Mouse (Mus musculus) cerebellum, adult 11-12 months (tissue): ENCODE results near the gene Rab37.

Experiments used
- DNase-seq: peaks from one replicate; pipeline ENCODE4 v3.0.0; 2022

Rab37 gene

GRCm38 (mm10) chr11:115169430-115169829 is 78.2 kb downstream of the Rab37 start:
- DNase-seq: no peak

DNA sequence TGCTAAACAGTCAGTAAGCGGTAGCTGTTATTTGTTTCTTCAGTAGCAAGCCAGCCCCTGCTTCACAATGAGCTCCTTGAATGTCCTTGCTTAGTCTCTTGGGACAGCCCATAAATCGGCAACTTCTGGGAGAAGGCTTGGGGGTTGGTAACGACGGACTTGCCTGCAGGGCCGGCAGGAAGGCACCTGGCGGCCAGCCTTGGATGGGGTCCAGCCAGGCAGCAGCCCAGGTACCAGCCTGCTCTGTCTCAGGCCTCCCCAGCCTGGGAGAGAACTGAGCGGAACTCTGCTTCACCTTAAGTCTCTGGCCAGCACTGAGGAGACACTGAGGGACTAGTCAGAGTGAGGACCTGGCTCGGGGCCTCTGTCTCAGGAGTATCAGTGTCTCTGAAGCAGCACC is 79.9 kb downstream of the Rab37 start:
- peak; percentile 76 for DNase-seq

DNA sequence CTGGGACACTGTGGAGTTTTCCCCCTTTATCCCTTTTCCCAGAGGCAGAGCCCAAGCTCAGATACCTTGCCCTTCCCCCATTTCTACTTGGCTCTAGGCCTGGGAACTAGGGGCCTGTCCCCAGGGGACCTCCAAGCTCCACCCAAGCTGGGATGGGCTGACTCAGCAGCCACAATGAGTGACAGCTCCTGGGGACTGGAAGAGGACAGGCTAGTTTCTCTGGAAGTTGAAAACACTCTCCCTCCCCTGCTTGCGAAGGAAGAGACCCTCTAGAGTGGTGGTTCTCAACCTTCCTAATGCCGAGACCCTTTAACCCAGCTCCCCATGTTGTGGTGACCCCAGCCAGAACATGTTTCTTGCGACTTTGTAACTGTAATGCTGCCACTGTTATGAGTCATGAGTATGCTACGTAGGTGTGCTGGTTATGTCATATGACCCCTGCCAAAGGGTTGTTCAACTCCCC is 81.6 kb downstream of the Rab37 start:
- DNase-seq: no peak

DNA sequence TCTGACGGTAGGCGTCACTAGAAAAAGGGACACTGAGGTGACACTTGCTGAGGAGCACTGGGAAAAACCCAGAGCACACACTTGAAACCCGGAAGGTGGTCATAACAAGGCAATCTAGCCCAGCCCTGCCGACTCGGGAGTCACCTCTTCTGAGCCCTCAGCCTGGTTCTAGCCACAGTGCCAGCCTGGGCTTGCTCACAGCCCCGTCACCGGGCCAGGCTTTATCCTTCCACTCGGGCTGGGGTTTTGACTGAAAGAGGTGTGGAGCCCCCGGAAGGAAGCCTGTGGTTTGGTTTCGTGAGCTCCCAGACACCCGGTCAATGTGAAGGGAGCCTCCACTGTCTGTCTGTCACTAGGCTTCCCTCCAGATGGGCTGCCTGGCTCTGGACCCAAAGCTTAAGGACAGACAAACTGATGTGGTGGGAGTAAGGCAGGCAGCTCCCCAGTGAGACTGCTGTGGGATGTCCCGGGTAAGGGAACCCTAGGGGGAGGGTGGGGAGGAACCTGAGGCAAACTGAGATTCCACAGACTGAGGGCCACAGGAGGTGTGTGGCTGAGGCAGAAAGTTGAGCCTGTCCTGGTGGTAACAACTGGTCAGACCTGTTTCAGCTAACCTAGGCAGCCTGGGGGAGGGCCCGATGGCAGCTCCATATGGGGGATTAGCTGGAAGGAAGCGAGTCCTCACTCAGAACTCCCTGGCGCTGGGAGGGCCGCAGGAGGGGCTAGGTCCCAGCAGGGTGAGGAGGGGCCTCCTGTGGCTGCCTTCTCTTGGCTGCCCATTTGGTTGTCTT is 82.5 kb downstream of the Rab37 start:
- no peak for DNase-seq

GRCm38 (mm10) chr11:115176399-115177190 is 85.4 kb downstream of the Rab37 start:
- no peak for DNase-seq

GRCm38 (mm10) chr11:115177559-115178195 is 86.4 kb downstream of the Rab37 start:
- no peak for DNase-seq

DNA sequence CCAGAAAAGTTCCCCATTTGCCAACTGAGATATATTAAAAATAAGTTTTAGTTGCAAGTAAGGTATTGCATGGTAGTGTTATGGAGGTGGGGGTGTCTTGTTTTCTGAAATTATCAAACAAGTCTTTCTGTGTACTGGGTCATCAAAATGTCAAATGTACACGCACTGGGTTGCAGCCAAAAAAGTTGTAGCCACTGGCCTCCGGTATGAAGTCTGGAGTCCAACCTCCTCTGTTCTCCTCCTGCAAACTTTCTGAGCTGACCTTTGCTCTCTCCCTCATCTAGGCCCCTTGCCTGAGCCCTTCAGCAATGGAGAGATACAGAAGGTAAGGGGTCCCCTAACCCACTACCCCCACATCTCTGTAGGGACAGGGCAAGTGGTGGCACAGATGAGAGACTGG is 87.5 kb downstream of the Rab37 start:
- DNase-seq: no peak

GRCm38 (mm10) chr11:115179191-115179590 is 88.0 kb downstream of the Rab37 start:
- DNase-seq: no peak

GRCm38 (mm10) chr11:115179881-115180280 is 88.7 kb downstream of the Rab37 start:
- no peak for DNase-seq

DNA sequence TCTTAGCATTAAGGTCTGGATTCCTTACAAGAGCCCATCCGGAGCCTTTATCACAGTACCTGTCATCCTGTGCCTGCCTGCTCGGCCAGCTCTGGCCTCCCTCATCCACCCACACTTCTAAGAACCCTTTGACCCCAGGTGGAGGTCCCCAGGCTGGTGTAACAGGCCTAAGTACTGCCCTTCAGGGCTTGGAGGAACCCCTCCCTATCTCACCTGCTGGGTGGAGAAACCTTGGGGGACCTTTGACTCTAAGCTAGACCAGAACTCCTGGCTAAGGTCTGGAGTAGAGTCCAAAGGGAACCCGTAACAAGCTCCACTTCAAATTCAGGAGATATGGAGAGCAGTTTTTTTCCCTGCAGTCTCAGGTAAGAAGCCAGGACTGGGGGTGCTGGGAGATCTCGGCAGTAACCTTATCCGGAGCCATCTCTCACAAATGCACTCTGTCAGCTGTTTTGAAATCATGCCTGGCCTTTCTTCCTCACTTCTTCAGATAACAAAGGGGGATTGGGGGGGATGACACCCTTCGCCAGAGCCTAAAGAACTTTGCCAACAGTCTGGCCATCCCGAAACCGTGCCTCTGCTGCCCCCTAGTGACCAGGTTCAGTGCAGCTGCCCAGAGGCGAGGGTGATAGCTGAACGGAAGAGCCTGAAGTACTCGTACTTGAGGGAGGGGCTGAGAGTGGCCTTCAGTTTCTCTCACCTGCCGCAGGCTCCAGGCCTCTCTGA is 90.8 kb downstream of the Rab37 start:
- DNase-seq: peak; percentile 76

DNA sequence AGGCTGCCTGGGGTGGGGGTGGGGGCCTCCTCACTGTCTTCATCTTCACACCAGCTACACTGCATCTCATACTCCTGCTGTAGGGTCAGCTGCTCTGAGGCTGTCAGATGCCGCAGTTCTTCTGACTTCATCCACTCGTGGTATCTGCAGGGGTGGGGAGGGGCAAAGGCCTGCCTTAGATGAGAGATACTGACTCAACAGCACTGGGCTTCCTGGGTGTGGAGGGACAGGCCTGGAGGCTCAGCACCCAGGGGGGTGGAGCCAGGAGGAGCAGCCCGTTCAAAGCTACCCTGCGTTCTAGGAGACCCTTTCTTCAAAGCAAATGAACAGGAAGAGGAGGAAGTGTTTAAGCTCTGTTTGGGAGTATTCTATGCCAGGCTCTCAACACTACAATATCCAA is 93.7 kb downstream of the Rab37 start:
- DNase-seq: no peak

DNA sequence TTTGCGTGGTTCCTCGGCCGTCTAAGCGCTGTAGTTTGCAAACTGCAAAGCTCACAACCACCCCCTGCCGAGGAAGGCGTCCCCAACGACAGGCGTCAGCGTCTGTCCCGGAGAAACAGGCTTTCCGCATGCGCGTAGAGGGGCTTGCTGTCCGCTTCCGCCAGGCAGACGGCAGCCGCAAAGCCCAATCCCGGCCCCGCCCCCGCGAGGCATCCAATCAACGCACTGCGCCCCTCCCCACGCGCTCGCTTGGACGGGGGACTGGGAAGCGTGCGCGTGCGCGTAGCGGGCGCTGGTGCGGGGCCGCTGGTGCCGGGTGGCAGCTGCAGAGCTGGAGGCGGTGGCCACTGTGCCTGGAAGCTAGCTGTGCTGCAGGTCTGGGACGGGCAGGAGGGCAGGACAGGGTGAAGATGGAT is 96.0 kb downstream of the Rab37 start, which contains the start of gene Tmem104:
Gene Tmem104 (plus strand): TSS at position 264 of the 416 bp plus-strand sequence.
- DNase-seq: peak; percentile 99

DNA sequence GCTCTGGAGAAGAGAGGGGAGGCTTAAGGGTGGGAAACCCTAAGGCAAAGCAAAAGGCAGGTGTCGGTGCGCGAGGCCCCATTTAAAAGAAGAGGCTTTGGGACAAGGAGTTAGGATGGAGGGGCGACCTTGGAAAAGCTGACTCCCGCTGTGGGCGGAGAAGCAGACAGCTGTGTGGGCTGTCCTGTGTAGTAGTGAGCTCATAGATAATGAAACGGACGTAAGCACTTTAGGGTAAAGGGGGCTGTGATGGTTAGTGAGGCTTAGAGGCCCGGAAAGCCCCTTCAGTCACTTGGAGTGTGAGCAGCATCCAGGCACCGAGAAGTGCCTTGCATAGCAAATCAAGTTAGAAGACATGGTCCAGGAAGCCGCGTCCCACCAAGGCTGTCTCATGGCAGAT is 96.5 kb downstream of the Rab37 start, which contains the start of gene Nat9:
Gene Nat9 (minus strand): TSS at position 167 of the 400 bp plus-strand sequence.
- no peak for DNase-seq

GRCm38 (mm10) chr11:115188539-115189231 is 97.5 kb downstream of the Rab37 start:
- DNase-seq: no peak

DNA sequence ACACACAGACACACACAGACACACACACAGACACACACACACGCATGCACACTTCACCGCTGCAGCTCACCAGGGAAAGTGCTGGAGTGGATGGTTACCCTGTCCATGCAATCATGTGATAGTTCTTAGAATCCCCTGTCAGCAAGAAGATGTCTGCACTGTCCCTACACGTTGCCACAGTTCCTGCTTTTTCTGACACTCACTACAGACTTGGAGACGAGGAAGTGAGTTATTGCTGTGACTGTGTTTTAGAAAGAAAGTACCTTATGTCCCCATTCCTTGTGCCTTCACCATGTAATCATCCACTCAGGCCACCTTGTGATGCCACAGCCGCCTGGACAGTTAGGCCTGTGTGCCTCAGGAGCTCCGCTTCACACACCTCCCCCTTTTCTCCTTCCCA is 98.1 kb downstream of the Rab37 start:
- no peak for DNase-seq

DNA sequence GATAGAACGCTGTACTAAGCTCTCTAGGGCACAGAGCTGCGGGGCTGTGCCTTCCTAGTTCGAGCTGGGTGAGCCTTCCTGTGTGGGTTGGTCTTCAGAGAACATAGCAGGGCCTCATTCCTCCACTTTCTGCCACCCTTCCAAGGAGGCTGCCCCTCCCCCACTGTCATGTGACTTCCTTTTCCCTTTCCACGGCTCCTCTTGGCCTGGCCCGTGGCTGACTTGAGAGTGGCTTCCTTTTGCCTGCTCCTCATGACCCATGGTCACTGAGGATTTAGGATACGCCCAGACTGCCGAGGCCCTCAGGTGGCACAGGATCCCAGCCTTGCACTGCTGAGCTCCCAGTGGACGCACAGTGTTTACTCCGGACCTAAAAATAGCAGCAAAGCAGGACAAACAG is 100.9 kb downstream of the Rab37 start:
- DNase-seq: no peak

DNA sequence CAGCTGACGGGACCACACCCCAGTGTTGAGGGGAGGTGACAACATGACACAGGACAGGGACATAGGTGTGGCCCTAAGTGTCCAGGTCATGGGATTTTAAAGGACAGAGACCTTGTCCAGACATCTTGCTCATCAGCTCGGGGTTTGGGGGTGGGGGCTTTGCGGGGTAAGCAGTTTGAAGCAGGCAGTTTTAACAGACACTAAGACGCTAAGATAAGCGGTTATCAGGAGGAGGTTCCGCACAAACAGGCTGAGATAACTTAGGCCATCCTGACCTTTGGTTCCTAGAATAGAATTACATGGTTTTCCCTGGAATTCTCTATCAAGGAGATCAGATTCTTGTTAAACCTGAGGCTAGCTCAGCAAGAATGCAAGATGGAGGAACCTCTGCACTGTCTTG is 103.5 kb downstream of the Rab37 start:
- no peak for DNase-seq

GRCm38 (mm10) chr11:115195933-115196332 is 104.7 kb downstream of the Rab37 start:
- DNase-seq: no peak

GRCm38 (mm10) chr11:115197558-115197957 is 106.3 kb downstream of the Rab37 start:
- no peak for DNase-seq

- DNase-seq: no peak
Measured at GRCm38 (mm10) chr11:115198932-115199384, 107.7 kb downstream of the Rab37 start.

DNA sequence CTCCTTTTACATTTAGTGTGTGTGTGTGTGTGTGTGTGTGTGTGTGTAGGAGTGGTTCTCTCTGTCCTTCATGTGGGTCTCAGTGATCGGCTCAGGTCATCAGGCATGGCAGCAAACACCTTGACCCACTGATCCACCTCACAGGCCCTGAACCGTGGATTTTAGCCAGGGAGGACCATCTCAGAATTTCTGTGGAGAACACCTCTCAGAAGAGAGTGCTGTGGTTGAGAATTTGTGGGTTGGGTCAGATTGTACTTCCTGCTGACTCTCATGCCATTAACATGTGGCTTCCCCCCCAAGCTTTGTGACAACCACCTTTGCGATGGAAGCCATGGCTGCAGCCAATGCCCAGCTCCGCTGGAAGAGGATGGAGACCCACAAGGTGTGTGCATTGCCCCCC is 109.3 kb downstream of the Rab37 start:
- no peak for DNase-seq

DNA sequence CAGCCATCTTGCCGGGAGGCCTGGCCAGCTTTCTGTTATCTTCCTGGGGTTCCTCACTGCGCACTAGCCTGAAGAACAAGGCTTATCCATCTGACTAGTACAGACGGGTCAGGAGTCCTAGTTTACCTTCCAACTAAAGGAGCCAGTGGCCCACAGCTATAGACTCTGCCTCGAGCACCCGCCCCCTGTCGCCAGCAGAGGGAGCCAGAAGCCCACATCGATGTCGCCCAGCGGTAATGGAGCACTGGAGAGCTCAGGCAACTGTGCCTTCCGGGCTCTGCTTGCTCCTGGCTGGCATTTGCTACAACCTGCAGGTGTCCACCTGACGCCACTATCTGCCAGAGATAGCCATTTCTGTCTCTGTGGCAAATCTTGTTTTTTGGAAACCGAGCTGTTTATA is 111.1 kb downstream of the Rab37 start:
- DNase-seq: peak; percentile 95
